Mouse (Mus musculus): ENCODE measurements around the gene B3galt6. TPM values are rescaled to one million over a fixed set of nuclear protein-coding genes. Genes with fewer than 3 reads are reported as not detected.

The B3galt6 gene
- polyA plus RNA-seq (2012; rRNA removed): 4.5 and 5.0 TPM in 2 replicates

DNA sequence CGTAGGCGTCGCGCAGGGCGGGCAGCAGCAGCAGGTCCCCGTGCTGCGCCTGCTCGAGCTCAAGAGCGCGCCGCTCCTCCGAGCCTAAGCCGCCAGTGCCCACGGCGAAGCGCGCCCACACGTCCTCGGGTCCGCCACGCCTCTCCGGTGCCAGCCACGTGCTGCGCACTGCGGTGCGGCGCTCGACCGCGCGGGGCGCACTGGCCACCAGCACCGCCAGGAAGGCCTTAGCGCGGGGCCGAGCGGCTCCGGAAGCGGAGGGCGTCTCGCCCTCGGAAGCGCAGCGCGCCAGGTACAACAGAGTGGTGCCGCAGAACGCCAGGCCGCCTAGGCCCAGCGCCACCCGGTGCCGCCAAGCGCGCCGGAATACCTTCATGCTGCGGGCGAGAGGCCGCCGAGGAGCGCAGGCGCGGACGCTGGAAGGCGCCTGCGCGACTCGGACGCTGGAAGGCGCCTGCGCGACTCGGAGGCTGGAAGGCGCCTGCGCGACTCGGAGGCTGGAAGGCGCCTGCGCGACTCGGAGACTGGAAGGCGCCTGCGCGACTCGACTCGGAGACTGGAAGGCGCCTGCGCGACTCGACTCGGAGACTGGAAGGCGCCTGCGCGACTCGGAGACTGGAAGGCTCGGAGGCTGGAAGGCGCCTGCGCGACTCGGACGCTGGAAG is at the start of gene B3galt6, which contains the start of gene Sdf4:
Gene B3galt6, minus strand, starts transcription at position 409 of the 665 bp plus-strand sequence.
Gene Sdf4, plus strand, starts transcription at position 632 of the 665 bp plus-strand sequence.
- no peak for DNase-seq
- Histone ChIP-seq H3K27ac (ENCODE audit: insufficient read depth, low read depth, low read length) (peak within 1 kb of the TSS; percentile 100), H3K4me1 (ENCODE audit: control insufficient read depth, insufficient read depth, low read length) (peaks cover 9% of the 10 kb centered on the region; the same call in 1 of the 2 replicates), H3K4me3 (ENCODE audit: insufficient read depth, low read depth, low read length) (peak within 1 kb of the TSS; percentile 90), H3K27me3 (replicated peaks; ENCODE audit: control insufficient read depth, insufficient read depth, low read length) (no peaks in the 10 kb centered on the region), H3K36me3 (ENCODE audit: control insufficient read depth, insufficient read depth, low read length) (no peaks in the 10 kb centered on the region)
- no peak for TF ChIP-seq POLR2A (IDR thresholded peaks at IDR 0.05; ENCODE audit: low read depth, low read length)
- peak; percentile 71 for TF ChIP-seq CTCF (conservative IDR thresholded peaks at IDR 0.05; ENCODE audit: insufficient read depth, insufficient read length, low read depth, low read length)
- under 1% methylated on average over 99 of the region's 99 CpGs for WGBS

DNA sequence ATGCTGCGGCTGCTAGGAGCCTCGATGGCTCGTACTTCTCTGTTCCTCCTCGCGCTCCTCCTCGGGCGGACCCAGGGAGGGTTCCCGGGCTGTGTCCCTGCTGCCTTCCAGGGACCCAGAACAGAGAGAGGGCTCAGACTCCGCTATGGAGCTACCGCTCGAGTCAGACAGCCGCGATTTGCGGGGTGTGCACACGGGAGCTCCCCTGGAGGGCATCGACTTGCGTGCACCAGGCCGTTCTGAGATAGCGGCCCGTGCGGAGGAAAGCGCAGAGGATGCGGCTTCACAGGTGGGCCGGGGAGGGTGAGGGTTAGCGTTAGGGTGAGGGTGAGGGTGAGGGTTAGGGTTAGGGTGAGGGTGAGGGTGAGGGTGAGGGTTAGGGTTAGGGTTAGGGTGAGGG is 42.5 kb upstream of the B3galt6 start:
- no peaks in the 10 kb centered on the region; the same call in 1 of the 2 replicates for H3K36me3 ChIP-seq (ENCODE audit: control insufficient read depth, insufficient read depth, low read length)
- no peak for TF ChIP-seq POLR2A (IDR thresholded peaks at IDR 0.05; ENCODE audit: low read depth, low read length)
- no peak for TF ChIP-seq CTCF (conservative IDR thresholded peaks at IDR 0.05; ENCODE audit: insufficient read depth, insufficient read length, low read depth, low read length)
- no peak overlapping the region; the same call in 1 of the 2 replicates for H3K4me3 ChIP-seq (ENCODE audit: insufficient read depth, low read depth, low read length)
- H3K27me3 ChIP-seq (replicated peaks; ENCODE audit: control insufficient read depth, insufficient read depth, low read length): no peaks in the 10 kb centered on the region
- peaks cover 15% of the 10 kb centered on the region for H3K4me1 ChIP-seq (ENCODE audit: control insufficient read depth, insufficient read depth, low read length)
- DNase-seq: no peak
- no peak overlapping the region for H3K27ac ChIP-seq (ENCODE audit: insufficient read depth, low read depth, low read length)
- 34% methylated on average over 25 of the region's 25 CpGs for WGBS

GRCm38 (mm10) chr4:156034301-156034700 is 41.9 kb upstream of the B3galt6 start:
- Histone ChIP-seq H3K27me3 (replicated peaks; ENCODE audit: control insufficient read depth, insufficient read depth, low read length) (no peaks in the 10 kb centered on the region), H3K27ac (ENCODE audit: insufficient read depth, low read depth, low read length) (no peak overlapping the region), H3K4me1 (ENCODE audit: control insufficient read depth, insufficient read depth, low read length) (peaks cover 15% of the 10 kb centered on the region), H3K36me3 (ENCODE audit: control insufficient read depth, insufficient read depth, low read length) (no peaks in the 10 kb centered on the region; the same call in 1 of the 2 replicates), H3K4me3 (ENCODE audit: insufficient read depth, low read depth, low read length) (no peak overlapping the region)
- no peak for DNase-seq
- TF ChIP-seq POLR2A (IDR thresholded peaks at IDR 0.05; ENCODE audit: low read depth, low read length) (no peak), CTCF (conservative IDR thresholded peaks at IDR 0.05; ENCODE audit: insufficient read depth, insufficient read length, low read depth, low read length) (no peak)
- WGBS: 88% methylated on average over 4 of the region's 4 CpGs

DNA sequence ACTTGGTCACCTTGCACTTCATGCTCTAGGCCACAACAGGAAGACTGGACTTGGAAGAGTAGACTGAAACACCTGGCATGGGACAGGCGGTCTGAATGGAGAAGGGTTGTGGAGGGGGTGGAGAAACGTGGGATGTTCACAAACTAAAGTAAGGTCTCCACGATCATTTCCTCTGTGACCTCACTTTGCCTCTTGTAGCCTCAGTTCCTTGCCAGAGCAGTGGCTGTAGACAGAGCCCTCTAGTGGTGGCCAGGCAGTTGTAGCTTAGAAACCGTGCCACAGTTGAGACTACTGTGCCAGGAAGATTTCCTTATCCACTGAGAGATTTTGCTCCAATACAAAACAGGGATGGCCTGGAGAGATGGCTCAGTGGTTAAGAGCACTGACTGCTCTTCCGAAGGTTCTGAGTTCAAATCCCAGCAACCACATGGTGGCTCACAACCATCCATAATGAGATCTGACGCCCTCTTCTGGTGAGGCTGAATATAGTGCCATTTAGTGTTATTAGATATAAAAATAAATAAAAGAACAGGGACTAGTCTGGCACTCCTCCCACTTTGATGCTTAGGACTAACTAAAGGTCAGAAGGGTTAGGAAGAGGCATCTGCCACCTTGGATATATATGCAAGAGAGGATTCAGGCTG is 41.1 kb upstream of the B3galt6 start:
- H3K27me3 ChIP-seq (replicated peaks; ENCODE audit: control insufficient read depth, insufficient read depth, low read length): no peaks in the 10 kb centered on the region
- TF ChIP-seq POLR2A (IDR thresholded peaks at IDR 0.05; ENCODE audit: low read depth, low read length): no peak
- TF ChIP-seq CTCF (conservative IDR thresholded peaks at IDR 0.05; ENCODE audit: insufficient read depth, insufficient read length, low read depth, low read length): peak; percentile 74
- peak overlapping the region; percentile 14 for H3K27ac ChIP-seq (ENCODE audit: insufficient read depth, low read depth, low read length)
- peaks cover 15% of the 10 kb centered on the region for H3K4me1 ChIP-seq (ENCODE audit: control insufficient read depth, insufficient read depth, low read length)
- peak; percentile 61 for DNase-seq
- H3K36me3 ChIP-seq (ENCODE audit: control insufficient read depth, insufficient read depth, low read length): no peaks in the 10 kb centered on the region
- H3K4me3 ChIP-seq (ENCODE audit: insufficient read depth, low read depth, low read length): no peak overlapping the region
- WGBS: 32% methylated on average over 6 of the region's 6 CpGs

DNA sequence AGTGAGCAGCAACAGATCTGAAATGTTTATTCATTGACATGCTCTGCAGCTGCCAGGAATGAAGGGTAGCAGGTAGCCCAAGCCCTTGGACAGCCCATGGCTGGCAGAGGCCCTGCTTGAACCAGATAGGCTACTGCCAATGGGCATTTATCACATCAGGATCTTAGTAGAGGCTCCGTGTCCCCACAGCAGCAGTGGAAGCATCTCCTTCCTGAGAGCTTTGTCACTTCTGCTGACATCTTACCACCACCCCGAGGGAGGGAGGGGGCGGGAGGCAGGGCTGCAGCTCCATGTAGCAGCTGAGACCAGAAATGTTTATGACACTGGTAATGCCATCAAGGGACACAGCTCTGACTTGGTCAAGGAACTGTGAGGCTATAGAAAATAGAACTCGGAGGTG is 40.4 kb upstream of the B3galt6 start:
- no peaks in the 10 kb centered on the region for H3K36me3 ChIP-seq (ENCODE audit: control insufficient read depth, insufficient read depth, low read length)
- H3K4me1 ChIP-seq (ENCODE audit: control insufficient read depth, insufficient read depth, low read length): peaks cover 15% of the 10 kb centered on the region
- H3K27ac ChIP-seq (ENCODE audit: insufficient read depth, low read depth, low read length): no peak overlapping the region; the same call in 1 of the 2 replicates
- H3K27me3 ChIP-seq (replicated peaks; ENCODE audit: control insufficient read depth, insufficient read depth, low read length): no peaks in the 10 kb centered on the region
- no peak for TF ChIP-seq CTCF (conservative IDR thresholded peaks at IDR 0.05; ENCODE audit: insufficient read depth, insufficient read length, low read depth, low read length)
- TF ChIP-seq POLR2A (IDR thresholded peaks at IDR 0.05; ENCODE audit: low read depth, low read length): no peak
- WGBS: 74% methylated on average over 4 of the region's 4 CpGs
- no peak overlapping the region for H3K4me3 ChIP-seq (ENCODE audit: insufficient read depth, low read depth, low read length)
- DNase-seq: peak; percentile 49

GRCm38 (mm10) chr4:156031593-156032391 is 39.3 kb upstream of the B3galt6 start:
- Histone ChIP-seq H3K36me3 (ENCODE audit: control insufficient read depth, insufficient read depth, low read length) (no peaks in the 10 kb centered on the region), H3K4me1 (ENCODE audit: control insufficient read depth, insufficient read depth, low read length) (peaks cover 15% of the 10 kb centered on the region), H3K27ac (ENCODE audit: insufficient read depth, low read depth, low read length) (peak overlapping the region; percentile 66), H3K4me3 (ENCODE audit: insufficient read depth, low read depth, low read length) (peak overlapping the region; percentile 57), H3K27me3 (replicated peaks; ENCODE audit: control insufficient read depth, insufficient read depth, low read length) (no peaks in the 10 kb centered on the region)
- 1% methylated on average over 24 of the region's 24 CpGs for WGBS
- no peak for TF ChIP-seq CTCF (conservative IDR thresholded peaks at IDR 0.05; ENCODE audit: insufficient read depth, insufficient read length, low read depth, low read length)
- peak; percentile 10 for TF ChIP-seq POLR2A (IDR thresholded peaks at IDR 0.05; ENCODE audit: low read depth, low read length)
- peak; percentile 85 for DNase-seq
